Comparison of ENCODE assay signal across 39 mouse cellular contexts in the genomic region with DNA sequence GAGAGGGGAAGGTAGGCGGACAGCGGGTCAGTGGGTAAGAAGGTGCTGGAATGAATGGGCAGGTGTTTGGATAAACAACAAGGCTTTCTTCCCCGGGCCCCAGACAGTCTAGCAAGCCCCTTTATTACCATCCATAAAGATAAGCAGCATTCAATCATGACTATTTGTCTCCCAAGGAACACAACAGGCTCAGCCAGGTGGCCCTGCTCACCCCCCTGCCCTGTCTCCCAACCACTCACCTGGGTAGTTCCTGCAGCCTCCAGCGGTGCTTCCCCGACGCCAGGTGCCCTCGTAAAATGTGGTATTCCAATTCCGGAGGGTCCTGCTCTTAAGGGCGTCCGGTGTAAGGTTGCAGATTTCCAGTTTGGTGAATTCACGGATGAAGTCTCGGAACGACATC. TPM values are rescaled to one million over a fixed set of nuclear protein-coding genes. Genes with fewer than 3 reads are reported as not detected.
"Had no signal": no experiment of that assay in that cellular context is flagged by ENCODE, and none has a peak within 500 bp of the region (broad histone marks: within the 10 kb centered on the region; RNA-seq: fewer than 3 reads in every experiment).

No protein-coding gene starts in this region.

- H3K4me2 ChIP-seq: forebrain, embryonic 15.5 days; heart, embryonic 12.5 days; hindbrain, embryonic 12.5 days; hindbrain, embryonic 14.5 days; liver, embryonic 11.5 days; liver, embryonic 13.5 days had no signal

- H3K36me3 ChIP-seq: forebrain, embryonic 15.5 days; hindbrain, embryonic 10.5 days; hindbrain, embryonic 12.5 days had no signal

- H3K4me1 ChIP-seq: forebrain, embryonic 15.5 days; hindbrain, embryonic 12.5 days had no signal

- H3K9ac ChIP-seq: forebrain, embryonic 15.5 days; forebrain, postnatal 0 days; heart, embryonic 12.5 days; hindbrain, embryonic 12.5 days; hindbrain, embryonic 14.5 days; liver, embryonic 13.5 days had no signal

- H3K27me3 ChIP-seq: forebrain, embryonic 15.5 days; heart, embryonic 12.5 days; hindbrain, embryonic 12.5 days; liver, embryonic 13.5 days had no signal

- H3K9me3 ChIP-seq: forebrain, embryonic 15.5 days; heart, embryonic 10.5 days; heart, embryonic 12.5 days; hindbrain, embryonic 10.5 days; hindbrain, embryonic 12.5 days; liver, embryonic 13.5 days had no signal

- ATAC-seq: forebrain, embryonic 15.5 days; forebrain, postnatal 0 days; hindbrain, embryonic 16.5 days; inflammation-experienced regulatory T-cells, adult 6 months had no signal

- DNase-seq: forebrain, postnatal 0 days; gastrocnemius, postnatal 10 days; gastrocnemius, postnatal 25 days; heart, adult 18-20 months; heart, postnatal 10 days; heart, postnatal 4 days; kidney, adult 18-20 months; kidney, adult 8-10 months; kidney, postnatal 10 days; kidney, postnatal 25 days; kidney, postnatal 4 days; liver; liver, embryonic 13.5 days had no signal

- H3K27ac ChIP-seq: forebrain, embryonic 15.5 days; gastrocnemius, adult 2 months; heart, embryonic 10.5 days; hindbrain, embryonic 10.5 days; hindbrain, embryonic 12.5 days; hindbrain, embryonic 14.5 days; layer of hippocampus, adult 2 months; left cerebral cortex, adult 2 months; liver, embryonic 13.5 days had no signal

- H3K4me3 ChIP-seq: forebrain, embryonic 15.5 days; gastrocnemius, adult 2 months; heart, embryonic 10.5 days; heart, embryonic 12.5 days; hindbrain, embryonic 10.5 days; hindbrain, embryonic 12.5 days; layer of hippocampus, adult 2 months; left cerebral cortex, adult 2 months; liver, embryonic 13.5 days had no signal

RNA-seq across cellular contexts. Expression of a gene that starts 21.1 kb away (rescaled TPM):
- total RNA-seq: forebrain, postnatal 0 days; gastrocnemius, adult 2 months; gastrocnemius, postnatal 10 days; gastrocnemius, postnatal 25 days; gastrocnemius, postnatal 4 days; granulocyte monocyte progenitor cell, adult 5-6 weeks; heart, adult 18-20 months; heart, adult 8-10 months; heart, postnatal 10 days; heart, postnatal 25 days; heart, postnatal 4 days; layer of hippocampus, adult 2 months; layer of hippocampus, postnatal 10 days; layer of hippocampus, postnatal 25 days; left cerebral cortex, adult 2 months; left cerebral cortex, postnatal 14 days; left cerebral cortex, postnatal 36 days had no signal
- polyA plus RNA-seq: forebrain, embryonic 15.5 days; forebrain, postnatal 0 days; frontal cortex, adult 2 months; heart, embryonic 10.5 days; heart, embryonic 12.5 days; heart, embryonic 14.5 days; heart, embryonic 16.5 days; hindbrain, embryonic 10.5 days; hindbrain, embryonic 12.5 days; hindbrain, embryonic 14.5 days; hindbrain, embryonic 16.5 days; inflammation-experienced regulatory T-cells, adult 6 months; kidney, embryonic 16.5 days; limb, embryonic 11.5 days; limb, embryonic 14.5 days; liver, embryonic 11.5 days; liver, embryonic 13.5 days had no signal
